Mouse (Mus musculus) hindbrain, embryonic 12.5 days (tissue): ENCODE results near the gene Sike1. TPM values are rescaled to one million over a fixed set of nuclear protein-coding genes. Genes with fewer than 3 reads are reported as not detected.

Source experiments
- ATAC-seq: fragments of 200-750 bp; cut with Nextera tagmentation; 2 replicates; pipeline ENCODE4 v1.8.0; 2017; ENCODE audit warnings: moderate TSS enrichment; ENCODE audit not compliant: low FRiP score
- H3K27ac ChIP-seq: fragments of 300-500 bp; sonication (generic); 2 replicates; pipeline ENCODE4 v1.5.1; 2016; ENCODE audit warnings: mild to moderate bottlenecking
- H3K27me3 ChIP-seq: fragments of 300-500 bp; sonication (generic); 2 replicates; pipeline ENCODE4 v1.6.1; 2016; ENCODE audit warnings: mild to moderate bottlenecking
- H3K36me3 ChIP-seq: fragments of 300-500 bp; sonication (generic); 2 replicates; pipeline ENCODE4 v1.6.1; 2016; ENCODE audit warnings: mild to moderate bottlenecking
- H3K4me1 ChIP-seq: fragments of 300-500 bp; sonication (generic); 2 replicates; pipeline ENCODE4 v1.6.1; 2016
- H3K4me2 ChIP-seq: fragments of 300-500 bp; sonication (generic); replicated peaks from 2 replicates; pipeline ENCODE4 v1.6.1; 2016; ENCODE audit warnings: mild to moderate bottlenecking
- H3K4me3 ChIP-seq: fragments of 300-500 bp; sonication (generic); 2 replicates; pipeline ENCODE4 v1.5.1; 2016; ENCODE audit warnings: mild to moderate bottlenecking
- H3K9ac ChIP-seq: fragments of 300-500 bp; sonication (generic); 2 replicates; pipeline ENCODE4 v1.6.1; 2016; ENCODE audit warnings: mild to moderate bottlenecking, moderate library complexity
- H3K9me3 ChIP-seq: fragments of 300-500 bp; sonication (generic); replicated peaks from 2 replicates; pipeline ENCODE4 v1.6.1; 2016; ENCODE audit warnings: mild to moderate bottlenecking
- WGBS: fragments of 180-500 bp; shearing (Covaris S2); methylation state at CpG from one replicate; pipeline ENCODE4 v1.1.7; 2016; 5-methylcytosine and 5-hydroxymethylcytosine counted together
- polyA plus RNA-seq: library from polyadenylated mRNA; unstranded; fragments of >200 nt; fragmentation: Nextera tagmentation; extraction: Ambion mirVana; gene quantifications from 2 replicates; pipeline ENCODE4 v1.2.1, GENCODE M21; 2016

The Sike1 gene
- polyA plus RNA-seq, 1 experiment from 2014 or later = 71.7 TPM

- WGBS = 70% methylated on average over 8 of the region's 8 CpGs
- ATAC-seq = no peak
- no peaks in the 10 kb centered on the region for H3K9me3 ChIP-seq
Measured at GRCm38 (mm10) chr3:102991041-102991440, 4.5 kb upstream of the Sike1 start.

GRCm38 (mm10) chr3:102992936-102993335 is 2.6 kb upstream of the Sike1 start:
- Histone ChIP-seq H3K9ac (no peak overlapping the region), H3K36me3 (0 out of 2 replicates have a peak, but pooled peaks cover 3% of the 10 kb centered on the region), H3K4me3 (no peak overlapping the region), H3K9me3 (no peaks in the 10 kb centered on the region), H3K4me1 (peaks cover 16% of the 10 kb centered on the region), H3K27ac (no peak overlapping the region), H3K4me2 (no peak overlapping the region), H3K27me3 (no peaks in the 10 kb centered on the region)
- ATAC-seq = no peak
- 47% methylated on average over 3 of the region's 3 CpGs for WGBS

More at GRCm38 (mm10) chr3:102991041-102991440, 4.5 kb upstream of the Sike1 start:
- Histone ChIP-seq H3K27me3 (no peaks in the 10 kb centered on the region), H3K36me3 (no peaks in the 10 kb centered on the region), H3K4me1 (peaks cover 4% of the 10 kb centered on the region), H3K27ac (no peak overlapping the region), H3K4me3 (no peak overlapping the region), H3K9ac (no peak overlapping the region), H3K4me2 (no peak overlapping the region)

GRCm38 (mm10) chr3:102995233-102995604 is 289 bp upstream of the Sike1 start:
- whole genome bisulfite sequencing = 54% methylated on average over 7 of the region's 7 CpGs
- H3K9me3 ChIP-seq = peaks cover 3% of the 10 kb centered on the region; the same call in 1 of the 2 replicates
- ATAC-seq = peak; percentile 24
- peaks cover 24% of the 10 kb centered on the region for H3K36me3 ChIP-seq
- peaks cover 16% of the 10 kb centered on the region for H3K4me1 ChIP-seq
- H3K4me2 ChIP-seq = peak overlapping the region; percentile 69
- H3K9ac ChIP-seq = 0 out of 2 replicates have a peak overlapping the region, but pooled peaks have one; percentile 88
- H3K27ac ChIP-seq = peak overlapping the region; percentile 86
- peak overlapping the region; percentile 69 for H3K4me3 ChIP-seq
- no peaks in the 10 kb centered on the region for H3K27me3 ChIP-seq

DNA sequence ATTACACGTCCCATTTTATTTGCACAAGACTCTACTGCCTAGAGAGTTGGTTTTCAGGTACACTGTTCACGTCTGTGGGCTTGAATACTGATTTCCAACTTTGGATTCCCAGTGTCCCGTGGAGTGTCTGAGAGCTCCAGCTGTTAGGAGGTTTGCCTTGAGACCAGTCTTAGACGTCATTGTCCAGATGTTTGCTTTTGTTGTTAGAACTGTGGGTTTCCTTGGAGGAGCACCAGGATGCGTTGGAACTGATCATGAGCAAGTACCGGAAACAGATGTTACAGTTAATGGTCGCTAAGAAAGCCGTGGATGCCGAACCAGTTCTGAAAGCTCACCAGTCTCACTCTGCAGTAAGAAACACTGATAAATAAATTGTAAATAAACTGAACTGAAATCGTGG is 1.5 kb downstream of the Sike1 start:
- peaks cover 16% of the 10 kb centered on the region for H3K4me1 ChIP-seq
- WGBS = 79% methylated on average over 10 of the region's 10 CpGs
- H3K27ac ChIP-seq = no peak overlapping the region
- no peak for ATAC-seq
- H3K4me2 ChIP-seq = no peak overlapping the region
- H3K9me3 ChIP-seq = peaks cover 3% of the 10 kb centered on the region; the same call in 1 of the 2 replicates
- no peaks in the 10 kb centered on the region for H3K27me3 ChIP-seq
- H3K36me3 ChIP-seq = peaks cover 39% of the 10 kb centered on the region
- H3K9ac ChIP-seq = no peak overlapping the region
- H3K4me3 ChIP-seq = no peak overlapping the region

DNA sequence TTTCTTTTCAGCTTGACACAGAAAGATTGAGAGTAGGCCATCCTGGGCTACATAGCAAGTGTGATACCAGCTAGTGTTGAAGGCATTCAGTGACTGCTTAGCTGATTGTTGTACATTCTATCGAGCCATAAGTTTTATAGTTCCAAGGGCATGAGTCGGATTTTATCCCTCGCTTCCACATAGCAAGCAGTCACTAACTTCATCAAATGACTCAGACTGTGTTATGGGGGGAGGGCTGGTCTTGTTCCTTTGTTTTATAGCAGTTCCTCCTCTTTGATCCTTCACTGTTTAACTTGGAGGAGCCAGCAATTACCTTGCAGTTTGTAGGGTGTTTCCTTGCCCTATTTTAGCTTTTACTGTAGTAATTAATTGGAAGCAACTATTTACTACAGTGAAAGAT is 2.1 kb downstream of the Sike1 start:
- peaks cover 3% of the 10 kb centered on the region; the same call in 1 of the 2 replicates for H3K9me3 ChIP-seq
- WGBS = 96% methylated on average over 3 of the region's 3 CpGs
- no peak overlapping the region for H3K4me3 ChIP-seq
- H3K4me2 ChIP-seq = no peak overlapping the region
- H3K36me3 ChIP-seq = peaks cover 44% of the 10 kb centered on the region
- H3K27me3 ChIP-seq = no peaks in the 10 kb centered on the region
- H3K4me1 ChIP-seq = peaks cover 16% of the 10 kb centered on the region
- no peak overlapping the region for H3K27ac ChIP-seq
- no peak for ATAC-seq
- no peak overlapping the region for H3K9ac ChIP-seq

- Histone ChIP-seq H3K4me3 (no peak overlapping the region), H3K27me3 (no peaks in the 10 kb centered on the region), H3K27ac (no peak overlapping the region), H3K4me1 (peaks cover 7% of the 10 kb centered on the region), H3K9ac (no peak overlapping the region), H3K4me2 (no peak overlapping the region), H3K36me3 (peaks cover 75% of the 10 kb centered on the region), H3K9me3 (peaks cover 3% of the 10 kb centered on the region; the same call in 1 of the 2 replicates)
- 93% methylated on average over 7 of the region's 7 CpGs for WGBS
- no peak for ATAC-seq
Measured at GRCm38 (mm10) chr3:103001595-103001994, 6.1 kb downstream of the Sike1 start.

GRCm38 (mm10) chr3:103017350-103017749 is 21.8 kb downstream of the Sike1 start:
- Histone ChIP-seq H3K27me3 (no peaks in the 10 kb centered on the region), H3K4me2 (no peak overlapping the region), H3K27ac (no peak overlapping the region), H3K9ac (no peak overlapping the region), H3K9me3 (no peaks in the 10 kb centered on the region), H3K4me3 (no peak overlapping the region), H3K4me1 (peaks cover 10% of the 10 kb centered on the region; the same call in 1 of the 2 replicates), H3K36me3 (no peaks in the 10 kb centered on the region)
- no peak for ATAC-seq
- 86% methylated on average over 2 of the region's 2 CpGs for WGBS

DNA sequence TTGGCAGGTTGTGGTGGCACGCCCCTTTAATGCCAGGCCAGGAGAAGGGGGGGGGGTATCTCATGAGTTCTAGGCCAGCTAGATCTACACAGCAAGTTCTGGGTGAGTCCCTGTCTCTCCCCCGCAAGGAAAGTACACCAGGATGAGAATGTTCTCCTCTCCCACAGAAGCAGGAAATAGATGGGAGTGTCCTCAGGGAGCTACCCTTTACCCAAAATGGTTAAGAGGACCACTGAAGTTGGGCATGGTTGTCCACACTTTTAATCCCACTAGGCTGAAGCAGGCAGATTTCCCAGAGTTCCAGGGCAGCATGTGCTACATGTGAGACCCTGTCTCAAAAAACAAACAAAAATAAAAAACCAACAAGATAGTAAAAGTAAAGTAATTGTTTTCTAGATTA is 24.0 kb downstream of the Sike1 start:
- Histone ChIP-seq H3K4me1 (peaks cover 17% of the 10 kb centered on the region), H3K9ac (no peak overlapping the region), H3K27ac (no peak overlapping the region), H3K27me3 (no peaks in the 10 kb centered on the region), H3K4me3 (no peak overlapping the region), H3K4me2 (peak overlapping the region; percentile 68; the same call in 1 of the 2 replicates), H3K36me3 (no peaks in the 10 kb centered on the region), H3K9me3 (no peaks in the 10 kb centered on the region)
- ATAC-seq = no peak
- WGBS = 90% methylated on average over 2 of the region's 2 CpGs

DNA sequence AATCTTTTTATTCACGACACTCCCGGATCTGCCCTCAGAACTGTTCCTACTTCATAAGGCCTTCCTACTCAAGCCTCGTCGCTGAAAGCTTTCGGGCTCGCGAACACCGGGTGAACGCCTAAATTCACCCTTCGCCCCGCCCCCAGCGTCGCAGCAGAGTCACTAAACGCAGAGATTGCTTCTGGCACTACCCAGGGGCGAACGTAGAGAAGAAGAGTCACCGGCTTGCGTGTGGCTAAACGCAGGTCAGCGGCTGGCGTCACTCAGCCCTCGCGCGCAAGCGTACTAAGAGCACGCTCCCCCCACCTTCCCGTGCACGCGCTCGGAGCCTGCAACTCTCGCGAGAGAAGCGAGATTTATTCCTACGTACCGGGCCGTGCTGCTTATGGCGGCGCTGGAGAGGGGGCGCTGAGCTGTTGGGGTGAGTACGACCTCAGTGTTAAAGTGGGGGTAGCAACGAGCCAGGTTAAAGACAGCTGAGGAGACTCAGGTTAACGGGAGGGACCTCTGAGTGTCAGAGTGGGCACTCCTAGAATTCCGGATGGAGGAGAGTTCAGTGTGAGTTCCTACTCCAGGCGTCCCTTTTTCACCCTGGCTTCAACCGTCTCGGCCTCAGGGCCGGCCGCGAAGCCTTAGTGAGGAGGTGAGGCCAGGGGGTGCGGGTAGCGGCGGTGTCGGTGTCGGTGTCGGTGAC is 24.9 kb downstream of the Sike1 start, which contains the start of gene Csde1:
Csde1 (plus strand) TSS at position 178 of the 694 bp plus-strand sequence.
- WGBS = under 1% methylated on average over 55 of the region's 55 CpGs
- ATAC-seq = peak; percentile 96
- peak within 1 kb of the TSS; percentile 92 for H3K9ac ChIP-seq
- no peaks in the 10 kb centered on the region for H3K27me3 ChIP-seq
- H3K9me3 ChIP-seq = no peaks in the 10 kb centered on the region
- H3K4me2 ChIP-seq = peak within 1 kb of the TSS; percentile 68
- peaks cover 17% of the 10 kb centered on the region for H3K4me1 ChIP-seq
- H3K27ac ChIP-seq = peak within 1 kb of the TSS; percentile 95
- H3K4me3 ChIP-seq = peak within 1 kb of the TSS; percentile 73
- no peaks in the 10 kb centered on the region for H3K36me3 ChIP-seq

- peak overlapping the region; percentile 73 for H3K4me3 ChIP-seq
- no peaks in the 10 kb centered on the region for H3K27me3 ChIP-seq
- H3K36me3 ChIP-seq = no peaks in the 10 kb centered on the region
- H3K9me3 ChIP-seq = no peaks in the 10 kb centered on the region
- under 1% methylated on average over 35 of the region's 37 CpGs for WGBS
- H3K9ac ChIP-seq = peak overlapping the region; percentile 92
- H3K27ac ChIP-seq = peak overlapping the region; percentile 95
- peak overlapping the region; percentile 68 for H3K4me2 ChIP-seq
- ATAC-seq = peak; percentile 97
- peaks cover 17% of the 10 kb centered on the region for H3K4me1 ChIP-seq
Measured at GRCm38 (mm10) chr3:103020943-103021638, 25.6 kb downstream of the Sike1 start.

DNA sequence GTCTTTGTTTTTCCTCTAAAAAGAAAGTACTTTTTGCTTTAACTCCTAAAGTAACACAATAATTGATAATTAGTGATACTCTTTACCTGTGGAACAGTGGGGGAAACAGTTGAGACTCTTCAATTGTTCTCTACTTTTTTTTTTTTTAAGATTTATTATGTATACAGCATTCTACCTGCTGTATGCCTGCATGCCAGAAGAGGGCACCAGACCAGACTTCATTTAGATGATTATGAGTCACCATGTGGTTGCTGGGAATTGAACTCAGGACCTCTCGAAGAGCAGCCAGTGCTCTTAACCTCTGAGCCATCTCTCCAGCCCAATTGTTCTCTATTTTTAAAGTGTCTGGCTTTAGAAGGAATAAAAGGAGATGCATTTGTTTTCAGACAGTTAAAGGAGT is 30.7 kb downstream of the Sike1 start:
- Histone ChIP-seq H3K4me3 (no peak overlapping the region), H3K4me1 (peaks cover 13% of the 10 kb centered on the region), H3K4me2 (no peak overlapping the region), H3K27ac (no peak overlapping the region), H3K9ac (no peak overlapping the region), H3K27me3 (no peaks in the 10 kb centered on the region), H3K9me3 (no peaks in the 10 kb centered on the region), H3K36me3 (peaks cover 25% of the 10 kb centered on the region)
- 97% methylated on average over 1 of the region's 1 CpGs for WGBS
- ATAC-seq = no peak

- H3K27me3 ChIP-seq = no peaks in the 10 kb centered on the region
- H3K9ac ChIP-seq = no peak overlapping the region
- no peaks in the 10 kb centered on the region for H3K4me1 ChIP-seq
- H3K4me2 ChIP-seq = no peak overlapping the region
- H3K36me3 ChIP-seq = peaks cover 42% of the 10 kb centered on the region
- no peak for ATAC-seq
- no peak overlapping the region for H3K4me3 ChIP-seq
- WGBS = 96% methylated on average over 6 of the region's 6 CpGs
- H3K9me3 ChIP-seq = no peaks in the 10 kb centered on the region
- no peak overlapping the region for H3K27ac ChIP-seq
Measured at GRCm38 (mm10) chr3:103040285-103040684, 44.8 kb downstream of the Sike1 start.
